Mouse (Mus musculus) hindbrain, embryonic 14.5 days (tissue): Measurements from ENCODE around the gene Rgmb. TPM values are rescaled to one million over a fixed set of nuclear protein-coding genes. Genes with fewer than 3 reads are reported as not detected.
A peak's percentile ranks its signal among the peaks of the same experiment; 100 is the strongest.

Experiments
- ATAC-seq: fragments of 200-750 bp; cut with Nextera tagmentation; 2 replicates; pipeline ENCODE4 v1.8.0; 2017; ENCODE audit warnings: moderate number of reproducible peaks, mild to moderate bottlenecking, moderate TSS enrichment, moderate library complexity; ENCODE audit not compliant: low FRiP score
- DNase-seq: peaks from one replicate; pipeline ENCODE4 v3.0.0-alpha.2; 2015; ENCODE audit warnings: low spot score
- H3K27ac ChIP-seq: fragments of 300-500 bp; sonication (generic); 2 replicates; pipeline ENCODE4 v1.5.1; 2014; ENCODE audit warnings: mild to moderate bottlenecking, moderate library complexity
- H3K27me3 ChIP-seq: fragments of 300-500 bp; sonication (generic); 2 replicates; pipeline ENCODE4 v1.6.1; 2014; ENCODE audit warnings: mild to moderate bottlenecking, low read length, mixed read lengths; ENCODE audit not compliant: control insufficient read depth, insufficient read depth
- H3K36me3 ChIP-seq: fragments of 300-500 bp; sonication (generic); replicated peaks from 2 replicates; pipeline ENCODE4 v1.6.1; 2014; ENCODE audit not compliant: control insufficient read depth, insufficient read depth
- H3K4me1 ChIP-seq: fragments of 300-500 bp; sonication (generic); replicated peaks from 2 replicates; pipeline ENCODE4 v1.6.1; 2014; ENCODE audit warnings: antibody characterized with exemption, low read length, mixed read lengths; ENCODE audit not compliant: control insufficient read depth, insufficient read depth
- H3K4me2 ChIP-seq: fragments of 300-500 bp; sonication (generic); replicated peaks from 2 replicates; pipeline ENCODE4 v1.6.1; 2014; ENCODE audit warnings: mild to moderate bottlenecking, moderate library complexity
- H3K4me3 ChIP-seq: fragments of 300-500 bp; sonication (generic); replicated peaks from 2 replicates; pipeline ENCODE4 v1.5.1; 2014; ENCODE audit warnings: mild to moderate bottlenecking, low read length
- H3K9ac ChIP-seq: fragments of 300-500 bp; sonication (generic); 2 replicates; pipeline ENCODE4 v1.6.1; 2014
- H3K9me3 ChIP-seq: fragments of 300-500 bp; sonication (generic); 2 replicates; pipeline ENCODE4 v1.6.1; 2016; ENCODE audit warnings: low read length; ENCODE audit not compliant: control insufficient read depth
- WGBS: fragments of 180-500 bp; shearing (Covaris S2); extraction: QIAGEN DNeasy Blood & Tissue Kit; methylation state at CpG from one replicate; pipeline ENCODE4 v1.1.7; 2014; 5-methylcytosine and 5-hydroxymethylcytosine counted together
- polyA plus RNA-seq: library from polyadenylated mRNA; unstranded; fragments of >200 nt; fragmentation: Nextera tagmentation; extraction: Ambion mirVana; gene quantifications from 2 replicates; pipeline ENCODE4 v1.2.1, GENCODE M21; 2014

Gene Rgmb
- polyA plus RNA-seq, 1 experiment from 2014 or later: 95.0 TPM

DNA sequence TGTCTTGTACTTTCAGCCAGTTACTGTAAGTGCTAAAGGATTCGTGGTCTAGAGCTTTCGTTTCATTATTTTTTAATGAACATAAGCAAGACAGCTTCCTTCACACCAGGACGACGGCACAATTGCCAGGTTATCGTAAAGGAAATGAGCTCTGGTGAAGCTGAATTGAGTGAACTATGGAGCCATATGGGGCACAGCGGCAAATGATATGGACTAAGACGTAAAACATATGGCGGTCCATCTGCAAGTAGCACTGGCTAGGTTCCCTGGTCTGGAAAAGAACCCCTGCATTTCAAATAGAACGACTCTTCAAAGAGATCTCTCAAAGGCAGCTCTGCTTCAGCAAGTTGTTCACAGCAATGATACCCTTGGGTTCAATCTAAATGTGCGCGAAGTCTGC is 6.5 kb downstream of the Rgmb start:
- no peak for ATAC-seq
- peak overlapping the region; percentile 77 for H3K4me2 ChIP-seq
- H3K4me1 ChIP-seq: peaks cover 44% of the 10 kb centered on the region
- 18% methylated on average over 11 of the region's 11 CpGs for WGBS
- H3K27ac ChIP-seq: peak overlapping the region; percentile 98
- peaks cover 17% of the 10 kb centered on the region for H3K36me3 ChIP-seq
- no peaks in the 10 kb centered on the region for H3K9me3 ChIP-seq
- peak overlapping the region; percentile 98 for H3K9ac ChIP-seq
- no peaks in the 10 kb centered on the region for H3K27me3 ChIP-seq
- peak overlapping the region; percentile 91 for H3K4me3 ChIP-seq
- DNase-seq: peak; percentile 42

DNA sequence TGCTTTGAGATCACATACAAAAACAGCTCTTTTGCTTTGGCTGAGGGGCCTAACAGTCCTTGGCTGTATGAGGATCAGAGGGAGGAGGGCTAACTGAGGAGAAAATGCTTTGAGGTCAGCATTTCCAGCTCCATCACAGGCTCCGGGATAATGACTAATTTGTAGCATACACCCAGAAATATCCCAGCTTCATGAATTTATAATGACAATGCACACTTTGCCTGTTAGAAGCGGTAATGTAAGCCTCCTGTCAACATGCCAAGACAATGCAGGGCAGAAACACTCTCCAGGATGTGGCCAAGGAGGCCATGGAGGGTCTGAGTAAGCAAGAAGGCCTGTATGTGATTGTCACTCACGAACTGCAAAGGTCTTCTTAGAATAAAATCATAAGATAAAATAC is 7.0 kb downstream of the Rgmb start:
- Histone ChIP-seq H3K4me2 (peak overlapping the region; percentile 77), H3K9me3 (no peaks in the 10 kb centered on the region), H3K4me1 (peaks cover 44% of the 10 kb centered on the region), H3K9ac (peak overlapping the region; percentile 98), H3K4me3 (peak overlapping the region; percentile 91), H3K27me3 (no peaks in the 10 kb centered on the region), H3K27ac (peak overlapping the region; percentile 98), H3K36me3 (peaks cover 21% of the 10 kb centered on the region)
- DNase-seq (no peak), ATAC-seq (no peak)
- 16% methylated on average over 3 of the region's 3 CpGs for WGBS

GRCm38 (mm10) chr17:15823215-15823614 is 7.6 kb downstream of the Rgmb start:
- Histone ChIP-seq H3K36me3 (peaks cover 24% of the 10 kb centered on the region), H3K4me1 (peaks cover 44% of the 10 kb centered on the region), H3K27me3 (no peaks in the 10 kb centered on the region), H3K27ac (peak overlapping the region; percentile 98), H3K4me3 (peak overlapping the region; percentile 91), H3K4me2 (peak overlapping the region; percentile 77), H3K9me3 (no peaks in the 10 kb centered on the region), H3K9ac (peak overlapping the region; percentile 98)
- 20% methylated on average over 5 of the region's 5 CpGs for WGBS
- no peak for DNase-seq
- ATAC-seq: no peak

- H3K27ac ChIP-seq: no peak overlapping the region
- H3K27me3 ChIP-seq: no peaks in the 10 kb centered on the region
- WGBS: 76% methylated on average over 7 of the region's 7 CpGs
- H3K9me3 ChIP-seq: no peaks in the 10 kb centered on the region
- peaks cover 41% of the 10 kb centered on the region for H3K4me1 ChIP-seq
- peaks cover 33% of the 10 kb centered on the region for H3K36me3 ChIP-seq
- peak overlapping the region; percentile 77 for H3K4me2 ChIP-seq
- ATAC-seq (no peak), DNase-seq (peak; percentile 22)
- peak overlapping the region; percentile 98; the same call in 1 of the 2 replicates for H3K9ac ChIP-seq
- peak overlapping the region; percentile 91 for H3K4me3 ChIP-seq
Observed at GRCm38 (mm10) chr17:15822376-15822775, 8.5 kb downstream of the Rgmb start.

- DNase-seq (no peak), ATAC-seq (no peak)
- Histone ChIP-seq H3K9me3 (no peaks in the 10 kb centered on the region), H3K27me3 (no peaks in the 10 kb centered on the region), H3K4me3 (no peak overlapping the region), H3K4me2 (peak overlapping the region; percentile 77; the same call in 1 of the 2 replicates), H3K27ac (no peak overlapping the region), H3K4me1 (peaks cover 41% of the 10 kb centered on the region), H3K36me3 (peaks cover 37% of the 10 kb centered on the region), H3K9ac (no peak overlapping the region)
- 90% methylated on average over 4 of the region's 4 CpGs for WGBS
Observed at GRCm38 (mm10) chr17:15821706-15822105, 9.1 kb downstream of the Rgmb start.

GRCm38 (mm10) chr17:15820761-15821160 is 10.1 kb downstream of the Rgmb start:
- ATAC-seq: no peak
- peaks cover 41% of the 10 kb centered on the region for H3K4me1 ChIP-seq
- 84% methylated on average over 10 of the region's 10 CpGs for WGBS
- H3K36me3 ChIP-seq: peaks cover 40% of the 10 kb centered on the region
- H3K9ac ChIP-seq: no peak overlapping the region
- H3K4me2 ChIP-seq: peak overlapping the region; percentile 77
- no peak overlapping the region for H3K27ac ChIP-seq
- DNase-seq: no peak
- 0 out of 2 replicates have a peak overlapping the region, but pooled peaks have one; percentile 0 for H3K4me3 ChIP-seq
- no peaks in the 10 kb centered on the region for H3K9me3 ChIP-seq
- no peaks in the 10 kb centered on the region for H3K27me3 ChIP-seq

DNA sequence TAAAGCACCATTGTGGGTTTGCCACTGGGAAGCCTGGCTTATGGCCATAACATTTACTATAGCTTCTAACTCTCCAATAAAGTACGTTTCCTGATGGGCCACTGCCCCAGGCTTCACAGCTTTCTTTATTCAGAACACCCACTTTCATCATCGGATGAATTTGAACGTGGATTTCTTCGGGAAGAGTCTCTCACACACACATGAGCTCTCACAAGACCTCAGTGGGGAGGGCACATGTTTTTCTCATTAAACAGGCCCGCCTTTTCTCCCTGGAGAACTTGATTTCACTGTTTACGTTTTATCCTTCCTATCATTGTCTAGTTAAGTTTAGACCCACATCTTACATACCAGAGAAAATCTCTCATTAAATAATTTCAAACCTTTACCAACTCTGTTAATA is 10.7 kb downstream of the Rgmb start:
- WGBS: 57% methylated on average over 6 of the region's 6 CpGs
- Histone ChIP-seq H3K36me3 (peaks cover 42% of the 10 kb centered on the region), H3K4me1 (peaks cover 41% of the 10 kb centered on the region), H3K4me2 (peak overlapping the region; percentile 15), H3K4me3 (no peak overlapping the region), H3K27me3 (no peaks in the 10 kb centered on the region), H3K9ac (no peak overlapping the region), H3K27ac (no peak overlapping the region), H3K9me3 (no peaks in the 10 kb centered on the region)
- DNase-seq: peak; percentile 23
- no peak for ATAC-seq

DNA sequence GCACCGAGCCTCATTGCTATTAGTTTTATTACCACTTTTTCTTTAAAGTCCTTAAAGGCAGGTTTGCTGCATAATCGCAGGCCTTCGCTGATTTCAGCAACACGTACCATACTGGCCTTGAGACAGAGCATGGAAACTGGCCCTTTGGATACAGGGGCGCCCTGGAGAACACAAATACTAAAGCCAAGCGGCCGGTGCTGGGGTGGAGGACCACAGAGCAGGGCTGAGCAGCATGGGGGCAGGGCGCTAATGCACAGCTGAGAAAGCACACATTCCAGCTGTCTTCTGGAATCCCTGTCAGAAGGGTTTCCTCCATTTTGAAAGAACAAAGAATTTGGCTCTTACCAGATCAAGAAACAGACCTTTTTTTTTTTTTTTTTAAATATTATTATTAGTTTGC is 12.5 kb downstream of the Rgmb start:
- no peaks in the 10 kb centered on the region for H3K27me3 ChIP-seq
- ATAC-seq (no peak), DNase-seq (no peak)
- peaks cover 47% of the 10 kb centered on the region for H3K4me1 ChIP-seq
- H3K27ac ChIP-seq: no peak overlapping the region
- 75% methylated on average over 8 of the region's 8 CpGs for WGBS
- H3K4me3 ChIP-seq: no peak overlapping the region
- 0 out of 2 replicates have a peak overlapping the region, but pooled peaks have one; percentile 7 for H3K4me2 ChIP-seq
- H3K9ac ChIP-seq: no peak overlapping the region
- H3K36me3 ChIP-seq: peaks cover 47% of the 10 kb centered on the region
- H3K9me3 ChIP-seq: no peaks in the 10 kb centered on the region

- 88% methylated on average over 2 of the region's 2 CpGs for WGBS
- H3K27ac ChIP-seq: no peak overlapping the region
Observed at GRCm38 (mm10) chr17:15817634-15818033, 13.2 kb downstream of the Rgmb start.

GRCm38 (mm10) chr17:15817096-15817450 is 13.8 kb downstream of the Rgmb start:
- H3K36me3 ChIP-seq: peaks cover 54% of the 10 kb centered on the region
- H3K9ac ChIP-seq: no peak overlapping the region
- no peaks in the 10 kb centered on the region for H3K9me3 ChIP-seq
- no peak overlapping the region for H3K4me2 ChIP-seq
- H3K27ac ChIP-seq: no peak overlapping the region
- DNase-seq: no peak
- no peak overlapping the region for H3K4me3 ChIP-seq
- H3K4me1 ChIP-seq: peaks cover 45% of the 10 kb centered on the region
- WGBS: 87% methylated on average over 5 of the region's 5 CpGs
- H3K27me3 ChIP-seq: no peaks in the 10 kb centered on the region
- ATAC-seq: no peak

More at GRCm38 (mm10) chr17:15817634-15818033, 13.2 kb downstream of the Rgmb start:
- H3K4me3 ChIP-seq: no peak overlapping the region
- H3K9me3 ChIP-seq: no peaks in the 10 kb centered on the region
- ATAC-seq: no peak
- DNase-seq: no peak
- 0 out of 2 replicates have a peak overlapping the region, but pooled peaks have one; percentile 7 for H3K4me2 ChIP-seq
- no peak overlapping the region for H3K9ac ChIP-seq
- H3K36me3 ChIP-seq: peaks cover 51% of the 10 kb centered on the region
- peaks cover 44% of the 10 kb centered on the region for H3K4me1 ChIP-seq
- no peaks in the 10 kb centered on the region for H3K27me3 ChIP-seq
